Mouse (Mus musculus): ENCODE measurements around the gene Taar2. TPM values are rescaled to one million over a fixed set of nuclear protein-coding genes. Genes with fewer than 3 reads are reported as not detected.

The Taar2 gene
- polyA plus RNA-seq, 1 experiment from 2014 or later = 0.31 TPM

GRCm38 (mm10) chr10:23937613-23938012 lies 759 bp upstream of the Taar2 start:
- no peak for ATAC-seq (ENCODE audit: insufficient read depth, low FRiP score)
- Histone ChIP-seq H3K4me3 (replicated peaks; ENCODE audit: low read length) (no peak overlapping the region), H3K9ac (ENCODE audit: low read length) (no peak overlapping the region), H3K4me2 (ENCODE audit: low read depth, low read length) (no peak overlapping the region), H3K9me3 (replicated peaks; ENCODE audit: control insufficient read depth, low read length) (no peaks in the 10 kb centered on the region), H3K27ac (ENCODE audit: low read length) (no peak overlapping the region), H3K4me1 (ENCODE audit: control insufficient read depth, insufficient read depth, low read length) (no peaks in the 10 kb centered on the region), H3K27me3 (ENCODE audit: control insufficient read depth, insufficient read depth, low read length) (no peaks in the 10 kb centered on the region), H3K36me3 (ENCODE audit: control insufficient read depth, insufficient read depth, low read length) (no peaks in the 10 kb centered on the region)
- WGBS = 43% methylated on average over 4 of the region's 4 CpGs

- H3K4me2 ChIP-seq (ENCODE audit: low read depth, low read length) = no peak overlapping the region
- WGBS = 75% methylated on average over 5 of the region's 5 CpGs
- H3K9me3 ChIP-seq (replicated peaks; ENCODE audit: control insufficient read depth, low read length) = no peaks in the 10 kb centered on the region
- H3K36me3 ChIP-seq (ENCODE audit: control insufficient read depth, insufficient read depth, low read length) = no peaks in the 10 kb centered on the region
- no peaks in the 10 kb centered on the region for H3K27me3 ChIP-seq (ENCODE audit: control insufficient read depth, insufficient read depth, low read length)
- no peak overlapping the region for H3K27ac ChIP-seq (ENCODE audit: low read length)
- H3K4me3 ChIP-seq (replicated peaks; ENCODE audit: low read length) = no peak overlapping the region
- H3K4me1 ChIP-seq (ENCODE audit: control insufficient read depth, insufficient read depth, low read length) = no peaks in the 10 kb centered on the region
- no peak for ATAC-seq (ENCODE audit: insufficient read depth, low FRiP score)
- no peak overlapping the region for H3K9ac ChIP-seq (ENCODE audit: low read length)
Observed at GRCm38 (mm10) chr10:23942465-23942864, 4.1 kb downstream of the Taar2 start.

- no peaks in the 10 kb centered on the region for H3K36me3 ChIP-seq (ENCODE audit: control insufficient read depth, insufficient read depth, low read length)
- H3K4me1 ChIP-seq (ENCODE audit: control insufficient read depth, insufficient read depth, low read length) = no peaks in the 10 kb centered on the region
- no peak for ATAC-seq (ENCODE audit: insufficient read depth, low FRiP score)
- no peaks in the 10 kb centered on the region for H3K27me3 ChIP-seq (ENCODE audit: control insufficient read depth, insufficient read depth, low read length)
- no peak overlapping the region for H3K4me3 ChIP-seq (replicated peaks; ENCODE audit: low read length)
- no peak overlapping the region for H3K4me2 ChIP-seq (ENCODE audit: low read depth, low read length)
- 42% methylated on average over 7 of the region's 7 CpGs for WGBS
- no peaks in the 10 kb centered on the region for H3K9me3 ChIP-seq (replicated peaks; ENCODE audit: control insufficient read depth, low read length)
- H3K27ac ChIP-seq (ENCODE audit: low read length) = no peak overlapping the region
- no peak overlapping the region for H3K9ac ChIP-seq (ENCODE audit: low read length)
Observed at GRCm38 (mm10) chr10:23948026-23948425, 9.7 kb downstream of the Taar2 start.

GRCm38 (mm10) chr10:23949508-23950005 lies 11.2 kb downstream of the Taar2 start, which contains the start of gene Taar3:
TSS of gene Taar3 (plus strand) at chr10:23949558.
- Histone ChIP-seq H3K9ac (ENCODE audit: low read length) (no peak within 1 kb of the TSS), H3K27me3 (ENCODE audit: control insufficient read depth, insufficient read depth, low read length) (no peaks in the 10 kb centered on the region), H3K4me1 (ENCODE audit: control insufficient read depth, insufficient read depth, low read length) (no peaks in the 10 kb centered on the region), H3K9me3 (replicated peaks; ENCODE audit: control insufficient read depth, low read length) (no peaks in the 10 kb centered on the region), H3K27ac (ENCODE audit: low read length) (no peak within 1 kb of the TSS), H3K4me2 (ENCODE audit: low read depth, low read length) (no peak within 1 kb of the TSS), H3K36me3 (ENCODE audit: control insufficient read depth, insufficient read depth, low read length) (no peaks in the 10 kb centered on the region), H3K4me3 (replicated peaks; ENCODE audit: low read length) (no peak within 1 kb of the TSS)
- WGBS = 86% methylated on average over 16 of the region's 16 CpGs
- no peak for ATAC-seq (ENCODE audit: insufficient read depth, low FRiP score)

GRCm38 (mm10) chr10:23951714-23952113 lies 13.3 kb downstream of the Taar2 start:
- no peak overlapping the region for H3K9ac ChIP-seq (ENCODE audit: low read length)
- no peaks in the 10 kb centered on the region for H3K9me3 ChIP-seq (replicated peaks; ENCODE audit: control insufficient read depth, low read length)
- 76% methylated on average over 6 of the region's 6 CpGs for WGBS
- no peaks in the 10 kb centered on the region for H3K36me3 ChIP-seq (ENCODE audit: control insufficient read depth, insufficient read depth, low read length)
- no peak for ATAC-seq (ENCODE audit: insufficient read depth, low FRiP score)
- no peak overlapping the region for H3K27ac ChIP-seq (ENCODE audit: low read length)
- H3K4me1 ChIP-seq (ENCODE audit: control insufficient read depth, insufficient read depth, low read length) = no peaks in the 10 kb centered on the region
- no peaks in the 10 kb centered on the region for H3K27me3 ChIP-seq (ENCODE audit: control insufficient read depth, insufficient read depth, low read length)
- H3K4me3 ChIP-seq (replicated peaks; ENCODE audit: low read length) = no peak overlapping the region
- H3K4me2 ChIP-seq (ENCODE audit: low read depth, low read length) = no peak overlapping the region

- Histone ChIP-seq H3K4me1 (ENCODE audit: control insufficient read depth, insufficient read depth, low read length) (no peaks in the 10 kb centered on the region), H3K36me3 (ENCODE audit: control insufficient read depth, insufficient read depth, low read length) (no peaks in the 10 kb centered on the region), H3K9ac (ENCODE audit: low read length) (no peak overlapping the region), H3K27me3 (ENCODE audit: control insufficient read depth, insufficient read depth, low read length) (no peaks in the 10 kb centered on the region), H3K9me3 (replicated peaks; ENCODE audit: control insufficient read depth, low read length) (no peaks in the 10 kb centered on the region), H3K4me2 (ENCODE audit: low read depth, low read length) (no peak overlapping the region), H3K4me3 (replicated peaks; ENCODE audit: low read length) (no peak overlapping the region), H3K27ac (ENCODE audit: low read length) (no peak overlapping the region)
- ATAC-seq (ENCODE audit: insufficient read depth, low FRiP score) = peak; percentile 76; the same call in 1 of the 2 replicates
- 40% methylated on average over 3 of the region's 3 CpGs for WGBS
Observed at GRCm38 (mm10) chr10:23959071-23959470, 20.7 kb downstream of the Taar2 start.

- no peak within 1 kb of the TSS for H3K9ac ChIP-seq (ENCODE audit: low read length)
- H3K4me2 ChIP-seq (ENCODE audit: low read depth, low read length) = no peak within 1 kb of the TSS
- no peaks in the 10 kb centered on the region for H3K9me3 ChIP-seq (replicated peaks; ENCODE audit: control insufficient read depth, low read length)
- no peaks in the 10 kb centered on the region for H3K27me3 ChIP-seq (ENCODE audit: control insufficient read depth, insufficient read depth, low read length)
- no peak within 1 kb of the TSS for H3K4me3 ChIP-seq (replicated peaks; ENCODE audit: low read length)
- H3K4me1 ChIP-seq (ENCODE audit: control insufficient read depth, insufficient read depth, low read length) = no peaks in the 10 kb centered on the region
- ATAC-seq (ENCODE audit: insufficient read depth, low FRiP score) = no peak
- H3K27ac ChIP-seq (ENCODE audit: low read length) = no peak within 1 kb of the TSS
- H3K36me3 ChIP-seq (ENCODE audit: control insufficient read depth, insufficient read depth, low read length) = no peaks in the 10 kb centered on the region
- whole genome bisulfite sequencing = 94% methylated on average over 13 of the region's 13 CpGs
Observed at GRCm38 (mm10) chr10:23960444-23960915, 22.1 kb downstream of the Taar2 start, which contains the start of gene Taar4. TSS of gene Taar4 (plus strand) at chr10:23960494.

GRCm38 (mm10) chr10:23963444-23963843 lies 25.1 kb downstream of the Taar2 start:
- Histone ChIP-seq H3K4me3 (replicated peaks; ENCODE audit: low read length) (no peak overlapping the region), H3K9me3 (replicated peaks; ENCODE audit: control insufficient read depth, low read length) (no peaks in the 10 kb centered on the region), H3K36me3 (ENCODE audit: control insufficient read depth, insufficient read depth, low read length) (no peaks in the 10 kb centered on the region), H3K27me3 (ENCODE audit: control insufficient read depth, insufficient read depth, low read length) (no peaks in the 10 kb centered on the region), H3K4me1 (ENCODE audit: control insufficient read depth, insufficient read depth, low read length) (no peaks in the 10 kb centered on the region), H3K4me2 (ENCODE audit: low read depth, low read length) (no peak overlapping the region), H3K27ac (ENCODE audit: low read length) (no peak overlapping the region), H3K9ac (ENCODE audit: low read length) (no peak overlapping the region)
- 48% methylated on average over 3 of the region's 3 CpGs for WGBS
- ATAC-seq (ENCODE audit: insufficient read depth, low FRiP score) = no peak

GRCm38 (mm10) chr10:23964921-23965610 lies 26.7 kb downstream of the Taar2 start:
- Histone ChIP-seq H3K27ac (ENCODE audit: low read length) (no peak overlapping the region), H3K4me3 (replicated peaks; ENCODE audit: low read length) (no peak overlapping the region), H3K4me2 (ENCODE audit: low read depth, low read length) (no peak overlapping the region), H3K9me3 (replicated peaks; ENCODE audit: control insufficient read depth, low read length) (no peaks in the 10 kb centered on the region), H3K4me1 (ENCODE audit: control insufficient read depth, insufficient read depth, low read length) (no peaks in the 10 kb centered on the region), H3K27me3 (ENCODE audit: control insufficient read depth, insufficient read depth, low read length) (no peaks in the 10 kb centered on the region), H3K36me3 (ENCODE audit: control insufficient read depth, insufficient read depth, low read length) (no peaks in the 10 kb centered on the region), H3K9ac (ENCODE audit: low read length) (no peak overlapping the region)
- no peak for ATAC-seq (ENCODE audit: insufficient read depth, low FRiP score)
- 79% methylated on average over 6 of the region's 6 CpGs for WGBS

All from stomach, embryonic 16.5 days (tissue).